Mouse (Mus musculus) gastrocnemius, postnatal 14 days (tissue): ENCODE results near the gene Fam117b. TPM values are rescaled to one million over a fixed set of nuclear protein-coding genes. Genes with fewer than 3 reads are reported as not detected.

Experiments
- DNase-seq: peaks from one replicate; pipeline ENCODE4 v3.0.0; 2021; ENCODE audit warnings: mixed read lengths
- intact Hi-C: fragments of 180-260 bp; cut with DNase I; formaldehyde crosslinking; loops from one replicate; pipeline ENCODE4 v1.15.1; 2025; ENCODE audit warnings: low total_unique reads
- long read RNA-seq, 2 experiments: library from polyadenylated mRNA; stranded (forward); transcript quantifications; one replicate each; pipeline ENCODE4 v2.0.0; 2021
- total RNA-seq, 2 experiments: library from RNA; stranded (reverse); gene quantifications; 2 replicates each; pipeline ENCODE4 v1.2.3; 2021

The Fam117b gene
- 10 to 100 TPM in 1 of 2 experiments, 1 to 10 TPM in 1; 6.2 to 12.5 TPM for total RNA-seq
- long read RNA-seq, experiment 1, full-length matches to known transcripts = 6 of 8 reads
- long read RNA-seq, experiment 1, partial matches to known transcripts = 0 of 8 reads
- long read RNA-seq, experiment 1, other reads (novel, unspliced or antisense) = 2 of 8 reads
- long read RNA-seq, experiment 2, full-length matches to known transcripts = 4 of 7 reads
- long read RNA-seq, experiment 2, partial matches to known transcripts = 2 of 7 reads
- long read RNA-seq, experiment 2, other reads (novel, unspliced or antisense) = 1 of 7 reads

DNA sequence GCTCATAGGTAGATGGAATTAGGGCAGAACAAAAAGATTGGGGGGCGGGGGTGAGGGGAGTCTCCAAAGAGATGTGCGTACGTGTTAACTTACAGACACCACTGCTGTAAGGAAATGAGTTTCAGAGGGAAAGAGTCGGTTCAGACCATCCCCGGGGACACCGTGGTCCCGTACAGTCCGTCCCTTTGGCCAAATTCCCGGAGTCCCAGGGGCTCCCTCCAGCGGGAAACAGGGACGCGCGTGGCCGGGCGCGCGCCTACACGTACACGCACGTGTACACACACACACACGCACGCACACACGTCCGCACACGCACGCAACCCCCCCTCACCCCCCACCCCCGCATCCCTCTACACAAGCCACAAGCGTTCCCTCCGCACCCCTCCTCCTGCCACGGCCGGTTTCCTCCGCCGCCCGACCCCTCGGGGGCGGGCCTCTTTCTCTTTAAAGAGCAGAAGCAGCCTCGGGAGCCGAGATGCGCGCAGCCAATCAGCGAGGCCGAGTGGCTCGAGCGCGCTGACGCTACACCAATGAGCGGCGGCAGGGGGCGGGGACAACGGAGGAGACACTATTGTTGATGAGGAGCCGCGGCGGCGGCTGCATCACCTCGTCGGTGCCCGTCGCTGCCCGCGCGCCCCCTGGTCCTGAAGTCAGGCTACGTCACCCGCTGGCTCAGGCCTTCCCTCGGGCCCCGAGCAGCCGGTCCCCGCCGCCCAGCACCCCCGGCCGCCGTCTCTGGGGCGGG is at the start of gene Fam117b:
Fam117b (plus strand) TSS at position 594 of the 745 bp plus-strand sequence.
- intact Hi-C loops = no loop called here
- DNase-seq = peak; percentile 98

DNA sequence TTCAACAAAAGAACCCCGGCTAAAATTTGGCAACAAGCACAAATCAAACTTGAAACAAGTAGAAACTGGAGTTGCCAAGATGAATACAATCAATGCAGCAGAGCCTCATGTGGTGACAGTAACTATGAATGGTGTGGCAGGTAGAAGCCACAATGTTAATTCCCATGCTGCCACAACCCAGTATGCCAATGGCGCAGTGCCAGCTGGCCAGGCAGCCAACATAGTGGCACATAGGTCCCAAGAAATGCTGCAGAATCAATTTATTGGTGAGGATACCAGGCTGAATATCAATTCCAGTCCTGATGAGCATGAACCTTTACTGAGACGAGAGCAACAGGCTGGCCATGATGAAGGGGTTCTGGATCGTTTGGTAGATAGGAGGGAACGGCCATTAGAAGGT is 44.8 kb upstream of the Fam117b start:
- intact Hi-C loops = no loop called here
- DNase-seq = no peak

DNA sequence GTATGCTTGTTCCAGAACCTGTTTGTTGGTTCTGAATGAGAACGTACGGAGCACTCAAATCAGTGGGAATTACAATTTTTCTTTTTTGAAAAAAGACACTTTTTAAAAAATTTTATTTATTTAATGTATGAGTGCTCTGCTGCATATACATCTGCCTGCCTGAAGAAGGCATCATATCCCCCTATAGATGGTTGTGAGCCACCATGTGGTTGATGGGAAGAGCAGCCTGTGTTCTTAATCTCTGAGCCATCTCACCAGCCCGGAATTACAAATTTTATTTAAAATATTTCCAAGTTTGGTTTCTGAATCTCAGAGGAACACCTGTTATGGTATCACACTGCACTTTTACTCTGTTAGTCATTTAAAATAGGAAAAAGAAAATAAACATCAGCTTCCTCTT is 38.8 kb upstream of the Fam117b start:
- intact Hi-C loops = no loop called here
- no peak for DNase-seq

DNA sequence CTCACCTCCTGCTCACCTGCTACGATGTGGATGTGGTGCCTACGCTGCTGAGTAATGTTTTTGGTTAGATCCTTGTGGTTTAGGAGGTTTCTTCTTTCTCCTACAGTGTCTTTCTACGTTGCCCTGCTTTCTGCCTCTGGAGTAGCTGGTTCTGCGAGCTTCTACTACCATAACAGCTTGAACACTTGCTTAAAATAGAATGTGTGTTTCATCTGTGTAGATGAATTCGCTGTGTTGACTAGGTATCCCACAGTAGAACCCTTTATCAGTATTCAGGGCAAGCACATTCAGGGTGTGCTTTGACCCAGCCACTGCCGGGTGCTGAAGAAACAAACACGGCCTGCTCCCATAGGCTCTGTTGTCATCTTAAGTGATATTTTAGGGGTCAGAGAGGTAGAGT is 34.7 kb upstream of the Fam117b start:
- intact Hi-C loops = no loop called here
- no peak for DNase-seq

DNA sequence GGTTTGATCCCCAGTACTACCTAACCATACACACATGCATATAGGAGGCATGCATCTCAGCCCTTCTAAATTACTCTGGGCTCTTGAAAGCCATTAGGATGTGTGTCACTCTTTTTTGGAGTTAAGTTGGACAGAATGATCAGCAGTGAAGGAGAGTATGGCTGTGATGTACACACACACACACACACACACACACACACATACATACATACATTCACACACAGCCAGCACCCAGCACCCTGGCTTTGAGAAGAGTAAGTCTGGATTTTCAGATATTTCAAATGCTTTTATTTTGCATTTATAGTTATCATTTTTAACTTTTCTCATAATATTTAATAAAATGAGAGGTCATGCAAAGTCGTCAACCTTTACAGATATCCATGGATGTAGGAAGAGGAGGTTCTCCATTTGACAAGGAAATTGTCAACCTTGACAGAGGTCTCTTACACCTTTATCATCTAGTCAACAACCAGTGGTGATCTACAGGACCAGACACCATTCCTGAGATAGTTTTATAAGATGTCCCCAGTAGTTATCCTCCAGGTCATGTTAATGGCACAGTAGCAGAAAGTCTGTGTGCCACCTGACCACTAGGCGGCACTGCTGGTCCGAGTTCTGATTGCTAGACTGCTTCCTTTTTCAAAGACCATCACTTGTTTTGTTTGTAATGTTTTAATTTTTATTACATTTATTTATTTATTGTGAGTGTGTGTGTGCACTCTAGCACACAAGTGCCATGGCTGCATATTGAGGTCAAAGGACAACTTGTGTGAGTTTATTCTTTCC is 29.3 kb upstream of the Fam117b start:
- intact Hi-C loops = loop anchor here (10.0 kb wide), 2 partner anchors 111 to 221 kb away; no protein-coding TSS in a partner anchor
- DNase-seq = peak; percentile 73

DNA sequence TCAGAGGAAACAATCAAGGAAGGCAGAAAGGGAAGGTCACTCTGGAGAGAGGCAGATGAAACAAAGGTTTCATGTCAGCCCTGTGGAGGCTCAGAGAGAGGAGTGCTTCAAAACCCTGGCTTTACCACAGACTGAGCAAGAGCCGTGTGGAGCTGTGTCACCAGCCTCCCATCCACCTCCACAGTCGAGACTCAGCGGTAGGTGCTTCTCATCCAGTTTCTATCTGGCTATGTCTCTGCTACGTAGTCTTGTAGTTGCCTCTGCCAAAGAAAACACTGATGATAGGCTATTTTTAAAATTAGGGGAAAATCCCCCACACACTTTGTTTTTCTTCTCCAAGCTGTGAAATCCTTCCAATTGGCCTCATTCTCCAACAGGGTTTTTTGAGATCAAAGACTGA is 25.9 kb upstream of the Fam117b start:
- intact Hi-C loops = loop anchor here (10.0 kb wide), 2 partner anchors 108 to 218 kb away; no protein-coding TSS in a partner anchor
- DNase-seq = no peak

DNA sequence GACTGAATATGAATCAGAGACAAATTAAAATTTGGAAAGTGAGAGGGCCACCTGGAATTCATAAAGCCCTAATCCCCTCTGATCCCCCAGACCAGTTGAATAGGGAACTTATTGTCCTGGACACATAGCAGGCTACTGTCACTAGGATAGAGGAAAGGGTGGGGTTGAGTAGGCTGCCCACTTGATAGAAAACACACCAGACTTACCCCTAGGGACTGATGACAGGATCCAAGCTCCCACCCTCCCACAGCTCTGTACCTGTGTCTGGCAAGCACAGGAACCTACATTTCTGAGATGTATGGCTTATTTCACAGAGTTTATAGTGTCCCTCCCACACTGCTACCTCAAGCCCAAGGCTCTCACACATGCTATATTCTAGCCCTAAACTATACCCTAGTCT is 24.8 kb upstream of the Fam117b start:
- DNase-seq = no peak
- intact Hi-C loops = loop anchor here (10.0 kb wide), 2 partner anchors 107 to 217 kb away; no protein-coding TSS in a partner anchor

DNA sequence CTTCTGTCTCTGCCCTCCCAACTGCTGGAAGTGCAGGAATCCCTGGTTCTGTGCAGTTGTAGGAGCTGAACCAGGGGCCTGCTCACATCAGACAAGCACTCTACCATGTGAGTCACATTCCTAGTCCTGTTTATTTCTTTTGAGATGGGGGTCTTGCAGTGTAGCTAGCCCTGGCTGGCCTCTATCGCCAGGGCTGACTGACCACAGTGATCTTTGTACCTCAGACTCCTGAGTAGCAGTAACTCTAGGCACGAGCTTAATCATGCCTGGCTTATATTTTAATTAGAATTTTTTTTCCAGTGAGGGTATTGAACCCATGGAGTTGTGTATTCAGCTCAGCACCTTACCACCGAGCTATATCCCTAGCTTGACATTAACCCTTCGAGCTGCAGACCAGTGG is 21.6 kb upstream of the Fam117b start:
- intact Hi-C loops = no loop called here
- no peak for DNase-seq

DNA sequence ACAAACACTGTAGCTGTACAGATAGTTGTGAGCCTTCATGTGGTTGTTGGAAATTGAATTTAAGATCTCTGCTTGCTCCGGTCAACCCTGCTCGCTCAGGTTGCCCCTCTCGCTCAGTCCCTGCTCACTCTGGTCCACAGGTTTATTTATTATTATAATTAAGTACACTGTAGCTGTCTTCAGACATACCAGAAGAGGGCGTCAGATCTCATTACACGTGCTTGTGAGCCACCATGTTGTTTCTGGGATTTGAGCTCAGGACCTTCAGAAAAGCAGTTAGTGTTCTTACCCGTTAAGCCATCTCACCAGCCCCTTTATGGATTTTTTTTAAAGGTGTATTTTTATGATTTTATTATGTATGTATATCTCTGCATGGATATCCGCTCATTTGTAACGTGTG is 20.0 kb upstream of the Fam117b start:
- no peak for DNase-seq
- intact Hi-C loops = no loop called here

DNA sequence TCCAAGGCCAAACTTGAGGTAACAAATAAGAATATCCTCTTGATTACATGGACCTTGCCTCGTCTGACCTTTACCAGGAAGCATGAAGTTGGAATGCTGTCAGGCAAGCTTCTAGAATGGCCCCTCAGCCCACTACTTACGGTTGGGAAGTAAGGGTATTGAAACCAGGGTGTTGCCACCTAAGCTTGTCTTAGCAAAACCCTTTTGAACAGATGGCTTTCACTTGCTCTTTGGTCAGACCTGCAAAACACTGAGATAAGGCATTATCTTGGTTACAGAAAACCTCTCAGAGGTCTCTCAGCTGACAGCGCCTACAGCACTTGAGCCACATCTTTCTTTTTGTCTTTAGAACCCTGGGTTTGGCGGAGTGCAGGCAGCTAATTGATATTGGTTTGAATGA is 18.8 kb upstream of the Fam117b start:
- no peak for DNase-seq

DNA sequence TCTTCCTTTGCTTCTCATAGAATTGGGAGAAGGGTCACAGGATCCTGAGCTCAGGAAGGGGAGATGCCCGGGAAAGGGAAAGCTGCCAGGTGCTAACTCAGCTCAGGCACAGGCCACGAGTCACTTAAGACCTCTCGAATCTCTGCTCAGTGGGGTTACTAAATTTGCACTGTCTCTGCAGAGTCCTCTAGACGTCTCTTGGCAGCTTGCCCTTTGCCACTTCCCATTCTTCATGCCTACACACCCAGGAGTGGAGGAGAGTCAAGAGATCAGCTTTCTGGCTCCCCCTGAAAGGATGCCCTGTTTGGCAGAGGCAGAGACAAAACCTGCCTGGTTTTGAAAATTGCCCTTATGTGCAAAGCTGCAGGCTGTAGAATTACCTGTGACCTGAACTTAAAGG is 17.4 kb upstream of the Fam117b start:
- peak; percentile 32 for DNase-seq
- intact Hi-C loops = no loop called here

More for the DNA sequence above, 18.8 kb upstream of the Fam117b start:
- intact Hi-C loops = no loop called here

DNA sequence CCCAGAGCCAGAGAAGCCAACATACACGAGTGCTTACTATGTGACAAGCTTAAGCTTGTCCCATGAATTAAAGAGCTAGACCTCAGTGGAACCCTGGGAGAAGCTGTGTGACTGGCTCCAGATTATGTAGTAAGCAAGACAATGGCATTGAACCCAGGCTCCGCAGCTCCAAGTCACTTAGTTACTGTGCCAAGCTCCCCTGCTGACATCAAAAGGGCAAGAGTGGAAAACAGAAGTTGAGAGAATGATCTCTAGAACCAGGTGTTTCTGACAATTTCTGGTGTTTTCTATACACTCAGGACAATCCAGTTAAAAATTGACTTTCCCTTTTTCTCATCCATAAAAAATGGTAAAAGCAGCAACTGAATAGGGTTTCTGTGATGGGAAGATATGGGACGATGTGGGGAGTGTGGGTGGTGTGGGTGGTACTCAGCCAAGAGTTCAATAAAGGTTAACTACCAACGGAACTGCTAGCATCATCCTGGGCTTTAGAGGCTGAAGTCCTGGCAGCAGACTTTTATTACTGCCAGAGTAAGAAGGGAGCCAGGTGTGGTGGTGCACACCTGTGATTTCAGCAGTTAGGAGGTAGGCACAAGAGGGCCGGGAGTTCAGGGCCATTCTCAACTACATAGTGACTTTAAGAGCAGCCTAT is 15.5 kb upstream of the Fam117b start:
- DNase-seq = no peak
- intact Hi-C loops = no loop called here

DNA sequence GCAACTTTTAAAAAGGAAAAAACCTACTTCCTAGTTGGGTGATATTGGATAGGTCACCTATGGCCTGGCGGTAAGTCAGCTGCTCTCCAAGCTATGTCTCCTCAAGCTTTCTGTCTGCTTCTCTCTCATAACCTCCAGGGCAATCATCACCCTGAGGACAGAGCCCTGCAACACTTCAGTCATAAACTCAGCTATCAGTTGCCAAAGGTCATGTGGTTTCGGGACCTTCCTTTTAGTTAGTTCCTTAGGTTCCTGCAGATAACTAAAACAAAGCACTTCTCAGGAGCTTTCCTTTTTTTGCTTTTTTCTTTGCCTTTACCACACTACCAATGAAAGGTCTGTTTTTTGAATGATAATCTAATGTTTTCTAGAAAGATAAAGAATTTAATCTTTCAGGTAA is 13.1 kb upstream of the Fam117b start:
- no peak for DNase-seq
- intact Hi-C loops = no loop called here

DNA sequence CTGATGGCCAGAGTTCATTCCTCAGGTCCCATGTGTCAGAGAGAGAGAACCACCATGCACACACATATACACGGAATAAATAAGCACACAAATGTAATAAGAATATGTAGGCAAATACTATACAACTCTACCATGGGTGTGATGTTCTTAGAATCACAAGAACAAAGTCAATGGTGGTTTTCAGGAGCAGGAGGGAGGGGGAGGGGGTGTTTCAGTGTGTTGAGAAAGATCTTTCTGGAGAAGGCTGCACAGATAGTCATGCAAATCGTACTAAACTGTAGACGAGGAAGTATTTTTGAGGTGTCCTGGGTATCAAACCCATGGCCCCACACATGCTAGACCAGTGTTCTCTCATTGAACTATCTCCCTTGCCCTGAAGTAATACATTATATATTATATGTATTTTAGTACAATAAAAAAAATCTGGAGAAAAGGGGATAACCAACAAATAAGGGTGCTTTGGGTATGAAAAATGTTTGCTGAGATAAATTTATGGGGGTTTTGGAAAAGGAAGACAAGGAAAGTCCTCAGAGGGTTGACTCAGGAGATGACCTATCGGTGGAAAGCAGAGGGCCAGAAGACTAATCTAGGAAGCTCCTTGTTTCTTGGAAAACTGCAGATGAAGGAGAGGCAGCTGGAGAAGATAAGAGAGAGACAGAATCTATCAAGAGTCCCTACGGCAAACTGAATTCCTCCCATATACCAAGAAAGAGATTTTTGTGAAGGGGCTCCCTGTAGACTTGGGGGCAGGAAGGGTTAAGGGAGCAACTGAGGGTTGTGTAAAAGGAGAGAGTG is 11.5 kb upstream of the Fam117b start:
- intact Hi-C loops = no loop called here
- DNase-seq = no peak

DNA sequence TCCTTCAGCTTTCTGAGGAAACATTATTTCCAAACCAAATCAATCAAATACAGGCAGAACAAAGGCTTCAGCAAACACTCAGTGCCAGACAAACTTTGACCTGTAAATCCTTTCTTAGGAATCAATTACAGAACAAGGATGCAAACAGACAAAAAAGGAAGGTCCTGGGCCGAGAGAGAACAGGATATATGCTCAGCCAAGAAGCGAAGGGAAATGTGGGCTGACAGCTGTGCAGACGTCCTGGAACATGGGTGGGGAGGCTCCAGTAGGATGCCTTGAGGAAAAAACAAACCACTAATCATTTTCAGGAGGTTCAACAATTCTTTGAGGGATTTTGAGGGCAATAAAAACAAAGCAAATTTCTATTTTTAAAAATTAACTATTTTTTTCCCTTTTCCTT is 10.2 kb upstream of the Fam117b start:
- DNase-seq = peak; percentile 15

DNA sequence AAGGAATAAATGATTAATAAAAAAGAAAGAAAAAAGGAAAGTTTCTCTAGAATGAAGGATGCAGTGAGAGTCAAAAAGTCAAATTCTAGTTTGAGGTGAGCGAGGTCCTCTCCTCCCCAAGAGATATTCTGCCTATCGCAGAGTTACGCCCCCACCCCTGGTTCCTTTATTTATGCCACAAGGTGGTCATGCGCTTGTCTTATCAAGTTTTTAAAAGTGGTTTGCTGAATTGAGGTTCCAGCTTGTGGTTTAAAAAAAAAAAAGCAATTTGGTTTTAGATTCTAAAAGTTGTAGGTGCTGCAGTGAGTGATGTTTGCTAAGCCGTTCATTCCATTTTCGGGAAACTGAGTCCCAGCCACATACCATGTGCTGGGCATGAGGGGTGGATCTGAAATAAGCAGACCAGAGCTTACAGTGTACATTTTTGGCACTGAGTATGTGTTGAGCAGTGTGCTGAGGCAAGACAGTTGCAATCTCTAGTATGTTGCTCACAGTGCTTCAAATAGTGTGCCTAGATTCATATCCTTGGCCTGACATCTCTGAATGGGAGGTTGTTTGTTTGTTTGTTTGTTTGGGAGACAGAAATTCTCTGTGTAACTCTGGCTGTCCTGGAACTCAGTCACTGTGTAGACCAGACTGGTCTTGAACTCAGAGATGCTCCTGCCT is 8.0 kb upstream of the Fam117b start:
- intact Hi-C loops = no loop called here
- no peak for DNase-seq

More for the DNA sequence above, 10.2 kb upstream of the Fam117b start:
- intact Hi-C loops = no loop called here

DNA sequence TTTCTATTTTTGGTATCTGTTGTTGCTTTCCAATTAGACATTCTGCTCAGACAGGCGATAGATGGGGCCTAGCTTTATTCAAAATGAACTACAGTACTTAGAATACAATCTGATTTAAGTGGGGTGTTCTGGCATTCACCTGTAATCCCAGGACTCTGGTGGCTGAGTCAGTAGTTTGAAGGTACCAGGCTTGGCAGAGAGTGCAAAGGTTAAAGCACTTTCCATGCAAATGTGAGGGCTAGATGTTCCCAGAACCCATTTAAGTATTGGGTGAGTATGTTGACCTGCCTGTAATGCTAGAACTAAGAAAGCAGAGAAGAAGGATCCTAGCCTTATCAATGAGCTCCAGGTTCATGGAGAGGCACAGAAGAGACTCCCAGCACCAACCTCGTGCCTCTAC is 6.9 kb upstream of the Fam117b start:
- intact Hi-C loops = no loop called here
- no peak for DNase-seq

DNA sequence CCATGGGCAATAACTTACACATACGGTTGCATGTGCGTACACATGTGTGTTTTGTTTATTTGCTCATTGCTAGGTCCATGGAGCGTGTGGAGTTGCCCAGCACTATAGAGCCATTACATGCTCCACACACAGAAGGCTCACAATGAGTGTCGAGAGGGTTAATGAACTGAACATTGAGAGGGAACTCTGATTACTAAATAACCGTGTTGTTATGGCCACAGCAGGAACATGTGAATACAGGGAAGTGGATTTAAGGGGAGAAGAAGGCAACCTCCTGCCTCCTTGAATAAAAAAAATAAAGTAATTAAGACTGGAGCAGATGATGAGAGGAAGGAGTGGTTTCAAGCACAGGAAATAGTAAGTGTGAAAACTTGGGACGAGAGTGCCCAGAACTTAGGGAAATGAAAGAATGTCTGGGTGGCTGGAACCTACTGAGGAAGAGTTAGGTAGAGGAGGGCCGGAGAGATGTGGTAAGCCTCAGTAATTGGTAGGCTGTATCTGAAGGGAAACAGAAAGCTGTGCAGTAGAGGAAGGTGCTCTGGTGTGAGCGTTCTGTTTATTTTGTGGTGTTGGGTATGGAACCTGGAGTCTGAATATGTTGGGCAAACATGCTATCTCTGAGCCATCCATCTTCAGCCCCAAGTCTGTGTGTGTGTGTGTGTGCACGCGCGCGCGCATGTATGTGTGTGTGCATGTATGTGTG is 5.8 kb upstream of the Fam117b start:
- no peak for DNase-seq
- intact Hi-C loops = no loop called here
